Mouse (Mus musculus) spleen, adult 2 months (tissue): Measurements from ENCODE around the gene Serpind1. TPM values are rescaled to one million over a fixed set of nuclear protein-coding genes. Genes with fewer than 3 reads are reported as not detected.

Source experiments
- DNase-seq, 2 experiments: peaks; one replicate each; pipeline versions ENCODE4 v3.0.0 to v3.0.0-alpha.2; 2012 to 2021; ENCODE audit warnings: low spot score in 2 of 2, low read depth in 1 of 2
- H3K27ac ChIP-seq: fragments of 200-500 bp; 2 replicates; pipeline ENCODE4 v1.5.1; 2012; ENCODE audit warnings: low read length, inconsistent platforms; ENCODE audit not compliant: insufficient read depth
- H3K27me3 ChIP-seq: fragments of 200-500 bp; 2 replicates; pipeline ENCODE4 v1.6.1; 2012; ENCODE audit warnings: mild to moderate bottlenecking, moderate library complexity, low read length, inconsistent platforms; ENCODE audit not compliant: control insufficient read depth, insufficient read depth
- H3K36me3 ChIP-seq: fragments of 200-500 bp; 2 replicates; pipeline ENCODE4 v1.6.1; 2012; ENCODE audit warnings: mild to moderate bottlenecking, low read length, inconsistent platforms; ENCODE audit not compliant: control insufficient read depth, insufficient read depth
- H3K4me1 ChIP-seq: fragments of 200-500 bp; 2 replicates; pipeline ENCODE4 v1.6.1; 2011; ENCODE audit warnings: inconsistent platforms; ENCODE audit not compliant: control insufficient read depth, insufficient read depth, insufficient read length
- H3K4me3 ChIP-seq: fragments of 200-500 bp; 2 replicates; pipeline ENCODE4 v1.5.1; 2011; ENCODE audit warnings: mild to moderate bottlenecking, inconsistent platforms; ENCODE audit not compliant: insufficient read depth, insufficient read length; ENCODE audit errors: extremely low read depth
- CTCF ChIP-seq: fragments of 200-500 bp; IDR thresholded peaks from 2 replicates; pipeline ENCODE4 v1.5.1; 2011; ENCODE audit warnings: mild to moderate bottlenecking, inconsistent platforms; ENCODE audit not compliant: insufficient read depth, insufficient read length, insufficient replicate concordance; ENCODE audit errors: extremely low read depth
- POLR2A ChIP-seq: fragments of 200-500 bp; IDR thresholded peaks from 2 replicates; pipeline ENCODE4 v1.6.1; 2011; ENCODE audit warnings: low read depth, low read length, inconsistent platforms
- WGBS: fragments of 180-500 bp; shearing (Covaris S2); methylation state at CpG from one replicate; pipeline ENCODE4 v1.1.7; 2018; 5-methylcytosine and 5-hydroxymethylcytosine counted together
- polyA plus RNA-seq: library from polyadenylated mRNA; depleted of rRNA; stranded (reverse); fragments of >200 nt; gene quantifications from 2 replicates; pipeline ENCODE4 v1.2.3, GENCODE M21; 2012

The Serpind1 gene
- polyA plus RNA-seq, 1 experiment = 0.14 TPM

GRCm38 (mm10) chr16:17345141-17345812 is 14.1 kb downstream of the Serpind1 start:
- TF ChIP-seq CTCF = no peak
- no peak for TF ChIP-seq POLR2A
- no peak for DNase-seq
- Histone ChIP-seq H3K36me3 (peaks cover 8% of the 10 kb centered on the region), H3K4me3 (no peak overlapping the region), H3K27ac (no peak overlapping the region), H3K27me3 (no peaks in the 10 kb centered on the region), H3K4me1 (no peaks in the 10 kb centered on the region)
- 91% methylated on average over 8 of the region's 8 CpGs for WGBS

GRCm38 (mm10) chr16:17345813-17346155 is 14.6 kb downstream of the Serpind1 start:
- Histone ChIP-seq H3K27ac (no peak overlapping the region), H3K27me3 (no peaks in the 10 kb centered on the region), H3K4me3 (no peak overlapping the region), H3K4me1 (no peaks in the 10 kb centered on the region), H3K36me3 (peaks cover 12% of the 10 kb centered on the region)
- 93% methylated on average over 2 of the region's 2 CpGs for whole genome bisulfite sequencing
- no peak for DNase-seq
- TF ChIP-seq POLR2A (no peak), CTCF (no peak)

- TF ChIP-seq CTCF (no peak), POLR2A (no peak)
- H3K4me3 ChIP-seq = no peak overlapping the region
- WGBS = 93% methylated on average over 1 of the region's 1 CpGs
- no peak for DNase-seq
- peaks cover 19% of the 10 kb centered on the region for H3K36me3 ChIP-seq
- H3K4me1 ChIP-seq = no peaks in the 10 kb centered on the region
- no peak overlapping the region for H3K27ac ChIP-seq
- no peaks in the 10 kb centered on the region for H3K27me3 ChIP-seq
Measured at GRCm38 (mm10) chr16:17346766-17347165, 15.6 kb downstream of the Serpind1 start.

GRCm38 (mm10) chr16:17356031-17356430 is 24.9 kb downstream of the Serpind1 start:
- TF ChIP-seq POLR2A (no peak), CTCF (no peak)
- peaks cover 45% of the 10 kb centered on the region for H3K36me3 ChIP-seq
- H3K4me3 ChIP-seq = no peak overlapping the region
- WGBS = 87% methylated on average over 6 of the region's 6 CpGs
- H3K27ac ChIP-seq = no peak overlapping the region
- no peaks in the 10 kb centered on the region for H3K27me3 ChIP-seq
- no peaks in the 10 kb centered on the region for H3K4me1 ChIP-seq
- no peak for DNase-seq

- Histone ChIP-seq H3K4me3 (no peak overlapping the region), H3K27ac (no peak overlapping the region), H3K27me3 (no peaks in the 10 kb centered on the region), H3K36me3 (peaks cover 31% of the 10 kb centered on the region), H3K4me1 (no peaks in the 10 kb centered on the region)
- no peak for DNase-seq
- TF ChIP-seq POLR2A = no peak
- TF ChIP-seq CTCF = no peak
- WGBS = 96% methylated on average over 4 of the region's 4 CpGs
Measured at GRCm38 (mm10) chr16:17358787-17359186, 27.6 kb downstream of the Serpind1 start.

- peaks cover 20% of the 10 kb centered on the region for H3K36me3 ChIP-seq
- no peaks in the 10 kb centered on the region for H3K27me3 ChIP-seq
- no peaks in the 10 kb centered on the region for H3K4me1 ChIP-seq
- no peak for TF ChIP-seq CTCF
- TF ChIP-seq POLR2A = no peak
- H3K4me3 ChIP-seq = no peak overlapping the region
- no peak overlapping the region for H3K27ac ChIP-seq
- DNase-seq = no peak
- 91% methylated on average over 4 of the region's 4 CpGs for WGBS
Measured at GRCm38 (mm10) chr16:17382306-17382705, 51.1 kb downstream of the Serpind1 start.

- Histone ChIP-seq H3K4me3 (no peak overlapping the region), H3K36me3 (peaks cover 20% of the 10 kb centered on the region), H3K4me1 (no peaks in the 10 kb centered on the region), H3K27me3 (no peaks in the 10 kb centered on the region), H3K27ac (no peak overlapping the region)
- WGBS = 87% methylated on average over 2 of the region's 2 CpGs
- TF ChIP-seq POLR2A (no peak), CTCF (no peak)
- no peak for DNase-seq
Measured at GRCm38 (mm10) chr16:17383594-17384326, 52.6 kb downstream of the Serpind1 start.
